In the genomic region with DNA sequence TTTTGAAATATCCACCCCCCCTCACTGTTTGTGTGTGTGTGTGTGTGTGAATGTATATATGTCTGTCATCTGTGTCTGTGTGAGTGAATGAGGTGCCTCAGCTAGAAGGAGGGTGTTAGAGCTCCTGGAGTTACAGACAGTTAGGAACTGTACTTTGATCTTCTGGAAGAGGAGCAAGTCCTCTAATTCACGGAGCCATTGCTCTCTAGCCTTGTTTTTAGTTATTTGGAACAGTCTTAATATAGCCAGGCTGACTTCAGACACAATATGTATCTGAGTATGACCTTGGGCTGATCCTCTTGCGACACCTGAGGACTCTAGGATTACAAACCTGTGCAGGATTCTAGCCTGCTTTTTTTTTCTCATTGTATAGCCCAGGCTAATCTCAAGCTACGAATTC, we compare ENCODE assay signal across 28 mouse cellular contexts. TPM values are rescaled to one million over a fixed set of nuclear protein-coding genes. Genes with fewer than 3 reads are reported as not detected.
A peak's percentile ranks its signal among the peaks of the same experiment; 100 is the strongest.
DNase-seq lines count a peak whose midpoint lies in the region; ATAC-seq and TF ChIP-seq lines count a peak whose summit lies in the region.
"Had no signal": no experiment of that assay in that cellular context is flagged by ENCODE, and none has a peak within 500 bp of the region (broad histone marks: within the 10 kb centered on the region; RNA-seq: fewer than 3 reads in every experiment).

No protein-coding gene starts in this region.

- TF ChIP-seq POLR2A in heart, adult 2 months (IDR thresholded peaks at IDR 0.05; ENCODE audit: insufficient read depth, low read depth, low read length): no peak
- TF ChIP-seq POLR2A in kidney, adult 2 months (IDR thresholded peaks at IDR 0.05; ENCODE audit: low read depth, low read length): no peak

- no peaks in the 10 kb centered on the region for H3K27me3 ChIP-seq in heart, adult 2 months (ENCODE audit: control insufficient read depth, insufficient read depth, low read length)
- H3K27me3 ChIP-seq in kidney, adult 2 months (replicated peaks; ENCODE audit: control insufficient read depth, insufficient read depth, low read length): no peaks in the 10 kb centered on the region
- no peaks in the 10 kb centered on the region for H3K27me3 ChIP-seq in liver, postnatal 0 days (ENCODE audit: insufficient read depth, low read length)
- H3K27me3 ChIP-seq: embryonic facial prominence, embryonic 13.5 days; forebrain, embryonic 12.5 days; forebrain, embryonic 15.5 days; heart, embryonic 15.5 days; hindbrain, embryonic 15.5 days had no signal

- peak overlapping the region; percentile 42 for H3K27ac ChIP-seq in heart, adult 2 months
- peak overlapping the region; percentile 75; the same call in 1 of the 2 replicates for H3K27ac ChIP-seq in kidney, adult 2 months (ENCODE audit: insufficient read depth, low read depth, low read length)
- peak overlapping the region; percentile 74 for H3K27ac ChIP-seq in liver, postnatal 0 days (ENCODE audit: low read depth)
- H3K27ac ChIP-seq: embryonic facial prominence, embryonic 10.5 days; embryonic facial prominence, embryonic 13.5 days; forebrain, embryonic 12.5 days; forebrain, embryonic 15.5 days; heart, embryonic 15.5 days; hindbrain, embryonic 15.5 days had no signal

- no peak for ATAC-seq in liver, postnatal 0 days
- ATAC-seq: activated CD4-positive, CD25-positive, alpha-beta regulatory T cell, adult 4 months; forebrain, embryonic 15.5 days; intestine, postnatal 0 days had no signal

- peaks cover 2% of the 10 kb centered on the region; the same call in 1 of the 2 replicates for H3K79me2 ChIP-seq in heart, adult 2 months (replicated peaks; ENCODE audit: control insufficient read depth, insufficient read depth, low read length)

- intact Hi-C loops in heart, adult 2 months (cut with DNase I): no loop called here

- no peak overlapping the region for H3K9ac ChIP-seq in heart, adult 2 months (ENCODE audit: low read depth, low read length)
- peak overlapping the region; percentile 11; the same call in 1 of the 2 replicates for H3K9ac ChIP-seq in liver, postnatal 0 days (replicated peaks)
- H3K9ac ChIP-seq: embryonic facial prominence, embryonic 13.5 days; forebrain, embryonic 12.5 days; forebrain, embryonic 15.5 days; heart, embryonic 15.5 days; hindbrain, embryonic 15.5 days had no signal

- peak; percentile 1 for DNase-seq in adrenal gland, postnatal 14 days
- DNase-seq in adrenal gland, postnatal 10 days: no peak
- no peak for DNase-seq in heart, adult 2 months
- DNase-seq in heart, postnatal 4 days: no peak
- DNase-seq in kidney, adult 2 months: peak; percentile 53
- no peak for DNase-seq in kidney, adult 8-10 months
- DNase-seq in liver, postnatal 0 days: no peak
- no peak for DNase-seq in liver
- DNase-seq: adrenal gland, adult 8-10 months; cerebellum, adult 11-12 months; cerebellum, adult 8-10 months; cerebellum, postnatal 10 days; cerebellum, postnatal 36 days; embryo, embryonic 11 days; gastrocnemius, postnatal 10 days; gastrocnemius, postnatal 36 days; heart, adult 18-20 months; heart, postnatal 14 days had no signal

- H3K9me3 ChIP-seq in liver, postnatal 0 days (ENCODE audit: low read length): no peaks in the 10 kb centered on the region
- H3K9me3 ChIP-seq: embryonic facial prominence, embryonic 10.5 days; embryonic facial prominence, embryonic 13.5 days; forebrain, embryonic 12.5 days; forebrain, embryonic 15.5 days; heart, embryonic 15.5 days; hindbrain, embryonic 15.5 days had no signal

- TF ChIP-seq CTCF in heart, adult 2 months (IDR thresholded peaks at IDR 0.05): no peak
- TF ChIP-seq CTCF in kidney, adult 2 months (conservative IDR thresholded peaks at IDR 0.05; ENCODE audit: insufficient read depth, insufficient read length, low read depth, low read length): no peak
- no peak for TF ChIP-seq CTCF in liver, postnatal 0 days (IDR thresholded peaks at IDR 0.05; ENCODE audit: low read depth)

- WGBS in heart, adult 2 months: 53% methylated on average over 3 of the region's 3 CpGs
- WGBS in kidney, adult 2 months: 52% methylated on average over 3 of the region's 3 CpGs
- 77% methylated on average over 3 of the region's 3 CpGs for WGBS in liver, postnatal 0 days (ENCODE audit: insufficient replicate concordance)

- H3K4me3 ChIP-seq in heart, adult 2 months: no peak overlapping the region
- H3K4me3 ChIP-seq in kidney, adult 2 months (ENCODE audit: insufficient read depth, low read depth, low read length): no peak overlapping the region
- no peak overlapping the region for H3K4me3 ChIP-seq in liver, postnatal 0 days (ENCODE audit: low read depth, low read length)
- H3K4me3 ChIP-seq: embryonic facial prominence, embryonic 10.5 days; embryonic facial prominence, embryonic 13.5 days; erythroblast, embryonic 14.5 days; forebrain, embryonic 12.5 days; forebrain, embryonic 15.5 days; heart, embryonic 15.5 days; hindbrain, embryonic 15.5 days had no signal

- TF ChIP-seq EP300 in heart, adult 2 months (IDR thresholded peaks at IDR 0.05; ENCODE audit: insufficient read depth, low read depth, low read length): no peak
- no peak for TF ChIP-seq EP300 in liver, postnatal 0 days (IDR thresholded peaks at IDR 0.05; ENCODE audit: low read depth)

- H3K4me1 ChIP-seq in heart, adult 2 months (ENCODE audit: control insufficient read depth, insufficient read depth, low read length): peaks cover 1% of the 10 kb centered on the region
- H3K4me1 ChIP-seq in kidney, adult 2 months (ENCODE audit: control insufficient read depth, insufficient read depth, low read length): peaks cover 9% of the 10 kb centered on the region
- peaks cover 12% of the 10 kb centered on the region for H3K4me1 ChIP-seq in liver, postnatal 0 days (ENCODE audit: insufficient read depth)

- peaks cover 35% of the 10 kb centered on the region for H3K36me3 ChIP-seq in heart, adult 2 months (ENCODE audit: control insufficient read depth, insufficient read depth, low read length)
- peaks cover 16% of the 10 kb centered on the region for H3K36me3 ChIP-seq in kidney, adult 2 months (ENCODE audit: control insufficient read depth, insufficient read depth, low read length)
- H3K36me3 ChIP-seq in liver, postnatal 0 days (replicated peaks; ENCODE audit: insufficient read depth, low read length): peaks cover 33% of the 10 kb centered on the region

- H3K4me2 ChIP-seq in liver, postnatal 0 days (ENCODE audit: low read depth, low read length): peak overlapping the region; percentile 32; the same call in 1 of the 2 replicates
- H3K4me2 ChIP-seq: embryonic facial prominence, embryonic 13.5 days; forebrain, embryonic 12.5 days; forebrain, embryonic 15.5 days; heart, embryonic 11.5 days; heart, embryonic 15.5 days; hindbrain, embryonic 15.5 days had no signal

RNA-seq across cellular contexts. Expression of a gene that starts 4.7 kb away (rescaled TPM):
- 132 and 152 TPM in 2 replicates for total RNA-seq in adrenal gland, postnatal 14 days (2021)
- 100 to 1,000 TPM; 144 to 173 TPM for total RNA-seq in adrenal gland, postnatal 10 days (2021)
- 100 to 1,000 TPM in 1 of 2 experiments, 10 to 100 TPM in 1; 98.8 to 114 TPM for total RNA-seq in heart, adult 2 months (2021)
- polyA plus RNA-seq in heart, adult 2 months (2012; rRNA removed): 18.0 and 32.2 TPM in 2 replicates
- total RNA-seq in heart, postnatal 4 days (2021): 10 to 100 TPM; 50.7 to 53.1 TPM
- 24.4 and 25.8 TPM in 2 replicates for polyA plus RNA-seq in kidney, adult 2 months (2012; rRNA removed)
- polyA plus RNA-seq in liver, postnatal 0 days (2015; fragmentation: Nextera tagmentation; extraction: Ambion mirVana): 109 and 119 TPM in 2 replicates

RNA-seq across cellular contexts. Expression of a gene that starts 33.8 kb away (rescaled TPM):
- 5.1 and 5.6 TPM in 2 replicates for total RNA-seq in adrenal gland, postnatal 14 days (2021)
- 10 to 100 TPM in 1 of 2 experiments, 1 to 10 TPM in 1; 8.6 to 10.9 TPM for total RNA-seq in adrenal gland, postnatal 10 days (2021)
- total RNA-seq in heart, adult 2 months (2021): 1 to 10 TPM; 3.0 to 4.8 TPM
- polyA plus RNA-seq in heart, adult 2 months (2012; rRNA removed): 4.8 and 10.1 TPM in 2 replicates
- total RNA-seq in heart, postnatal 4 days (2021): 1 to 10 TPM; 1.4 to 1.5 TPM
- 1.1 and 1.4 TPM in 2 replicates for polyA plus RNA-seq in kidney, adult 2 months (2012; rRNA removed)
- polyA plus RNA-seq in liver, postnatal 0 days (2015; fragmentation: Nextera tagmentation; extraction: Ambion mirVana): 0.06 and 0.08 TPM in 2 replicates
- polyA plus RNA-seq: activated CD4-positive, CD25-positive, alpha-beta regulatory T cell, adult 4 months; erythroblast, embryonic 14.5 days had no signal

RNA-seq across cellular contexts. Expression of a gene that starts 47.1 kb away (rescaled TPM):
- total RNA-seq in adrenal gland, postnatal 14 days (2021): 15.0 and 18.8 TPM in 2 replicates
- 10 to 100 TPM; 13.6 to 17.1 TPM for total RNA-seq in adrenal gland, postnatal 10 days (2021)
- total RNA-seq in heart, adult 2 months (2021): 10 to 100 TPM; 13.6 to 13.9 TPM
- 6.6 and 9.7 TPM in 2 replicates for polyA plus RNA-seq in heart, adult 2 months (2012; rRNA removed)
- 10 to 100 TPM; 12.1 to 13.2 TPM for total RNA-seq in heart, postnatal 4 days (2021)
- 6.0 and 6.1 TPM in 2 replicates for polyA plus RNA-seq in kidney, adult 2 months (2012; rRNA removed)
- 4.0 and 4.4 TPM in 2 replicates for polyA plus RNA-seq in liver, postnatal 0 days (2015; fragmentation: Nextera tagmentation; extraction: Ambion mirVana)

Comparison
In these comparisons a context has a peak if more than half of its experiments do, and no peak if none do; other contexts are left out.
1. DNase-seq: peak in adrenal gland, postnatal 14 days (single experiment) and kidney, adult 2 months (single experiment); none in adrenal gland, postnatal 10 days (single experiment), heart, adult 2 months (0 of 2), heart, postnatal 4 days (single experiment), kidney, adult 8-10 months (0 of 2), liver, postnatal 0 days (single experiment) and liver (single experiment).
2. Peak in every context shown above with its lines, with median percentiles within 50 percentile points of each other: H3K27ac ChIP-seq.